Comparison of ENCODE assay signal across 10 mouse cellular contexts in the genomic region with DNA sequence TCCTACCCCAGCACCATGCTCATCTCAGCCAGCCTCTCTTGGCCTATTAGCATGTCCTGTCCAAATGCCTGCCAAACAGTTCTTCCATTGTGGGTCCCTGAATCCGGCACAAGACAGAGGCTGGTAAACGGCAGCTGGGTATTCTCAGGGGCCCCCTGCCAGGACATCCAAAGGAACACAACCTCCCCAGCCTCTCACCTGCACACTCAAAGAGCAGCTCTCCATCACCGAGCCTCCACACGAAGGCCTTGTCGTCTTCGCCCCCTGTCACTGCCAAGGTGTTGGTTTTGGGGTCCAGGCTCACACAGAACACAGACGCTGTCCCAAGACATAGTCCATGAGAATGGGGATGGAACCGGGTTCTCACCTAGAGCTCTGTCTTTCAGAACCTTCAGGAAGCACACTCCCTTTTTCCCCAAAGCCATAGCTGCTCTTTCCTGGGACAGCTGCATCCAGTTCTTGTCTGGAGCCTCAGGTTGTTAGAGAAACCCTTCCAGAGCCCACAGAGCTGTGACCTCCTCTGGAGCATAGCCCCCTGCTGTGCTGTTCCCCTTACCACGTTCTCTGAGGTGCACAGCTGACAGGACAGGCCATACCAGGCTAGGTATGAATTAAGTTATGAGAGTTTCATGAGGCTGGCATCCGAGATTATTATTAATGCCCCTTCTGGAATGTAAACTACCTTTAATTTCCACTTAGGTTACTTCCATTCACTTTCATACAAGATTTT. TPM values are rescaled to one million over a fixed set of nuclear protein-coding genes. Genes with fewer than 3 reads are reported as not detected.
A peak's percentile ranks its signal among the peaks of the same experiment; 100 is the strongest.
DNase-seq lines count a peak whose midpoint lies in the region; ATAC-seq and TF ChIP-seq lines count a peak whose summit lies in the region.
"Had no signal": no experiment of that assay in that cellular context is flagged by ENCODE, and none has a peak within 500 bp of the region (broad histone marks: within the 10 kb centered on the region; RNA-seq: fewer than 3 reads in every experiment).

No protein-coding gene starts in this region.

- no peak overlapping the region for H3K27ac ChIP-seq in kidney, embryonic 15.5 days
- no peak overlapping the region for H3K27ac ChIP-seq in forebrain, embryonic 15.5 days (replicated peaks)
- H3K27ac ChIP-seq in liver, embryonic 14.5 days, result no peak overlapping the region

- no peaks in the 10 kb centered on the region for H3K27me3 ChIP-seq in kidney, embryonic 15.5 days
- no peaks in the 10 kb centered on the region for H3K27me3 ChIP-seq in forebrain, embryonic 15.5 days
- H3K27me3 ChIP-seq in liver, embryonic 14.5 days (ENCODE audit: control insufficient read depth, insufficient read depth, low read length), result no peaks in the 10 kb centered on the region

- H3K9me3 ChIP-seq in kidney, embryonic 15.5 days (replicated peaks), result no peaks in the 10 kb centered on the region
- H3K9me3 ChIP-seq in forebrain, embryonic 15.5 days, result no peaks in the 10 kb centered on the region
- H3K9me3 ChIP-seq in liver, embryonic 14.5 days (ENCODE audit: control insufficient read depth, low read length), result no peaks in the 10 kb centered on the region

- WGBS in kidney, embryonic 15.5 days, result 91% methylated on average over 10 of the region's 10 CpGs
- 84% methylated on average over 10 of the region's 10 CpGs for WGBS in forebrain, embryonic 15.5 days
- 77% methylated on average over 10 of the region's 10 CpGs for WGBS in liver, embryonic 14.5 days (ENCODE audit: insufficient replicate concordance)

- no peak for TF ChIP-seq EP300 in liver, embryonic 14.5 days (IDR thresholded peaks at IDR 0.05; ENCODE audit: low read depth)

- peaks cover 64% of the 10 kb centered on the region for H3K36me3 ChIP-seq in kidney, embryonic 15.5 days
- peaks cover 35% of the 10 kb centered on the region for H3K36me3 ChIP-seq in forebrain, embryonic 15.5 days
- peaks cover 6% of the 10 kb centered on the region for H3K36me3 ChIP-seq in liver, embryonic 14.5 days (replicated peaks; ENCODE audit: control insufficient read depth, insufficient read depth, low read depth)

- peak overlapping the region; percentile 76 for H3K4me2 ChIP-seq in kidney, embryonic 15.5 days
- H3K4me2 ChIP-seq in forebrain, embryonic 15.5 days (replicated peaks), result peak overlapping the region; percentile 62; the same call in 1 of the 2 replicates
- peak overlapping the region; percentile 96 for H3K4me2 ChIP-seq in liver, embryonic 14.5 days (ENCODE audit: low read depth)

- no peak for TF ChIP-seq CTCF in liver, embryonic 14.5 days (IDR thresholded peaks at IDR 0.05; ENCODE audit: low read depth)

- peak; percentile 63 for DNase-seq in cerebellum, adult 11-12 months
- no peak for DNase-seq in cerebellum, postnatal 4 days (ENCODE audit: low spot score in 2 of 2)
- DNase-seq in kidney, adult 18-20 months, result no peak
- no peak for DNase-seq in liver, embryonic 14.5 days (ENCODE audit: low read depth in 3 of 3, low spot score in 3 of 3)
- DNase-seq in Muller cell, postnatal 12 days (ENCODE audit: inconsistent ontology term), result no peak
- no peak for DNase-seq in kidney, postnatal 25 days
- DNase-seq: heart, postnatal 10 days; retina, postnatal 1 day had no signal

- ATAC-seq in kidney, embryonic 15.5 days (replicated peaks; ENCODE audit: low FRiP score), result no peak
- no peak for ATAC-seq in forebrain, embryonic 15.5 days (replicated peaks)
- no peak for ATAC-seq in liver, embryonic 14.5 days (ENCODE audit: insufficient read depth)

- H3K4me3 ChIP-seq in kidney, embryonic 15.5 days (replicated peaks), result peak overlapping the region; percentile 6; the same call in 1 of the 2 replicates
- no peak overlapping the region for H3K4me3 ChIP-seq in forebrain, embryonic 15.5 days
- H3K4me3 ChIP-seq in liver, embryonic 14.5 days (ENCODE audit: insufficient read depth in 1 of 2, low read depth in 2 of 2, low read length in 2 of 2), result no peak overlapping the region

- H3K4me1 ChIP-seq in kidney, embryonic 15.5 days, result peaks cover 46% of the 10 kb centered on the region
- H3K4me1 ChIP-seq in forebrain, embryonic 15.5 days, result peaks cover 26% of the 10 kb centered on the region
- H3K4me1 ChIP-seq in liver, embryonic 14.5 days (replicated peaks; ENCODE audit: control insufficient read depth in 2 of 2, insufficient read depth in 2 of 2, low read length in 1 of 2), result peaks cover 9 to 10% of the 10 kb centered on the region in 2 experiments

- H3K9ac ChIP-seq in kidney, embryonic 15.5 days, result no peak overlapping the region
- no peak overlapping the region for H3K9ac ChIP-seq in forebrain, embryonic 15.5 days (replicated peaks)
- H3K9ac ChIP-seq in liver, embryonic 14.5 days (replicated peaks), result no peak overlapping the region

RNA-seq across cellular contexts. Expression of gene Aamp, which starts 1.5 kb away (rescaled TPM):
- polyA plus RNA-seq in kidney, embryonic 15.5 days (2015; fragmentation: Nextera tagmentation; extraction: Ambion mirVana), result 267 and 283 TPM in 2 replicates
- 211 and 214 TPM in 2 replicates for polyA plus RNA-seq in forebrain, embryonic 15.5 days (2015; fragmentation: Nextera tagmentation; extraction: Ambion mirVana)
- polyA plus RNA-seq in liver, embryonic 14.5 days (2012; rRNA removed), result 47.3 and 55.8 TPM in 2 replicates
- polyA plus RNA-seq in liver, embryonic 14.5 days (2014; fragmentation: Nextera tagmentation; extraction: Ambion mirVana), result 84.4 and 89.0 TPM in 2 replicates

RNA-seq across cellular contexts. Expression of gene Pnkd, which starts 1.7 kb away (rescaled TPM):
- 138 and 139 TPM in 2 replicates for polyA plus RNA-seq in kidney, embryonic 15.5 days (2015; fragmentation: Nextera tagmentation; extraction: Ambion mirVana)
- 99.2 and 104 TPM in 2 replicates for polyA plus RNA-seq in forebrain, embryonic 15.5 days (2015; fragmentation: Nextera tagmentation; extraction: Ambion mirVana)
- 16.8 and 17.8 TPM in 2 replicates for polyA plus RNA-seq in liver, embryonic 14.5 days (2012; rRNA removed)
- 42.1 and 42.6 TPM in 2 replicates for polyA plus RNA-seq in liver, embryonic 14.5 days (2014; fragmentation: Nextera tagmentation; extraction: Ambion mirVana)

RNA-seq across cellular contexts. Expression of gene Gpbar1, which starts 4.7 kb away (rescaled TPM):
- 1.7 and 2.1 TPM in 2 replicates for polyA plus RNA-seq in kidney, embryonic 15.5 days (2015; fragmentation: Nextera tagmentation; extraction: Ambion mirVana)
- 0.34 TPM in 1 of 2 replicates, not detected in the other for polyA plus RNA-seq in forebrain, embryonic 15.5 days (2015; fragmentation: Nextera tagmentation; extraction: Ambion mirVana)
- polyA plus RNA-seq in liver, embryonic 14.5 days (2012; rRNA removed), result 0.57 and 1.0 TPM in 2 replicates
- 0.56 and 1.1 TPM in 2 replicates for polyA plus RNA-seq in liver, embryonic 14.5 days (2014; fragmentation: Nextera tagmentation; extraction: Ambion mirVana)

RNA-seq across cellular contexts. Expression of gene Tmbim1, which starts 22.4 kb away (rescaled TPM):
- polyA plus RNA-seq in kidney, embryonic 15.5 days (2015; fragmentation: Nextera tagmentation; extraction: Ambion mirVana), result 25.6 and 31.2 TPM in 2 replicates
- 5.4 and 6.8 TPM in 2 replicates for polyA plus RNA-seq in forebrain, embryonic 15.5 days (2015; fragmentation: Nextera tagmentation; extraction: Ambion mirVana)
- 6.7 and 10.5 TPM in 2 replicates for polyA plus RNA-seq in liver, embryonic 14.5 days (2012; rRNA removed)
- 10.1 and 11.7 TPM in 2 replicates for polyA plus RNA-seq in liver, embryonic 14.5 days (2014; fragmentation: Nextera tagmentation; extraction: Ambion mirVana)

RNA-seq across cellular contexts. Expression of gene Arpc2, which starts 47.2 kb away (rescaled TPM):
- polyA plus RNA-seq in kidney, embryonic 15.5 days (2015; fragmentation: Nextera tagmentation; extraction: Ambion mirVana), result 446 and 449 TPM in 2 replicates
- 403 and 418 TPM in 2 replicates for polyA plus RNA-seq in forebrain, embryonic 15.5 days (2015; fragmentation: Nextera tagmentation; extraction: Ambion mirVana)
- polyA plus RNA-seq in liver, embryonic 14.5 days (2012; rRNA removed), result 58.8 and 95.3 TPM in 2 replicates
- polyA plus RNA-seq in liver, embryonic 14.5 days (2014; fragmentation: Nextera tagmentation; extraction: Ambion mirVana), result 157 and 160 TPM in 2 replicates
